Mouse (Mus musculus): ENCODE measurements around the gene Ttc7.

DNA sequence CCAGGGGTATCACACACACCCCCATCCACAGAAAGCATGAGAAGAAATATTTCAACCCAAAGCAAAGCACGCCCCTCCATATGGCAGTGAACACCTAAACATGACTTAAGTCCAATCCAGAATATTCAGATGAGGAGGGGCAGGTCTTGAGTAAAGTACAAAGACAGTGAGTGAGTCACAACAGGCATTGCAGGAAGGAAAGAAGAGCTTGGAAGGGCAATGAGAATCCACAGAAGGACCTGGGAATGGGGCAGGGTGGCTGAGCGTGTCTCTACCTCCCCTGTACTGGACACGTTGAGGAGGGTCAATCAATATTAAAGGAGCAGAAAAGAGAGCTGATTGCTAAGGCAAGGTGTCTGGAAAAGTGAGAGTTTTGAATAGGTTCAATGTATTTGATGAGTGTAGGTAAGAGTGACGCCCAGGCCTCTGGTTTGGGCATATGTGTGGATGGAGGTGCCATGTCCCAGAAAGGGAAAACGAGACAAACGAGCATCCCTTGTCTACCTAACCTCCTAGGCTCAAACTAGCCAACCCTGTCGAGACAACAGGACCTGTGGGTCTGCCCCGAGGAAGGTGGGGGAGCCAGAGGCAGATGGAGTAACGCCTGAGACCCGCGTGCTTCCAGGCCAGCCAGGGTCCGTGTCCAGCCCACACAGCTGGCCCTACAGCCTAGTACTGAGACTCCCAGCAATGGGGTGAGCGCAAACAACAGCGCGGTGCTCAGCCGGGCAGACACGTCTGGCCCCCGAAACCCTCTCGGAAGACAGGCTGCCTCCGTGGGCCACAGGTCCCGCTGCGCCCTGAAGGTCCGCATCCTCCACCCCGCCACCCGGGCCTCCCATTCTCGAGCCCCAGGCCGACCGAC, 17.5 kb upstream of the Ttc7 start:
- TF ChIP-seq POLR2A (IDR thresholded peaks at IDR 0.05; ENCODE audit: borderline replicate concordance, extremely low read depth, insufficient read depth, insufficient read length, poor library complexity, severe bottlenecking) (no peak), CTCF (IDR thresholded peaks at IDR 0.05; ENCODE audit: borderline replicate concordance, extremely low read depth, insufficient read depth, insufficient read length) (no peak)

Data from brain, embryonic 14.5 days (tissue).